Mouse (Mus musculus) cerebellum, adult 2 months (tissue): ENCODE results near the gene Nemp2.

Experiments used
- CTCF ChIP-seq: fragments of 200-500 bp; IDR thresholded peaks from 2 replicates; pipeline ENCODE4 v1.5.1; 2011; ENCODE audit warnings: low read depth, mild to moderate bottlenecking, control low read depth, low read length, moderate library complexity, borderline replicate concordance; ENCODE audit not compliant: insufficient read depth
- POLR2A ChIP-seq: fragments of 200-500 bp; IDR thresholded peaks from 2 replicates; pipeline ENCODE4 v1.6.1; 2011; ENCODE audit warnings: low read length, control low read depth, borderline replicate concordance; ENCODE audit not compliant: insufficient read depth

- TF ChIP-seq POLR2A (no peak), CTCF (no peak)
Measured at GRCm38 (mm10) chr1:52653366-52653765, 22.9 kb downstream of the Nemp2 start.
